Mouse (Mus musculus) MEL (cell line): ENCODE data around the gene Unc5b.

Experiments used
- EP300 ChIP-seq, 2 experiments: IDR thresholded peaks; 2 replicates each; pipeline ENCODE4 v1.6.1; 2011; ENCODE audit warnings: improper control_type of control experiment in 2 of 2, low read length in 2 of 2, low read depth in 1 of 2, mild to moderate bottlenecking in 1 of 2
- GABPA ChIP-seq: IDR thresholded peaks from 2 replicates; pipeline ENCODE4 v1.6.1; 2012; ENCODE audit warnings: low read depth, mild to moderate bottlenecking, inconsistent platforms, low read length, improper control_type of control experiment, moderate library complexity
- GATA1 ChIP-seq: IDR thresholded peaks from 2 replicates; pipeline ENCODE4 v1.6.1; 2011; ENCODE audit warnings: low read depth, low read length, improper control_type of control experiment

- TF ChIP-seq GABPA = no peak
- TF ChIP-seq EP300 (IDR thresholded peaks at IDR 0.05; ENCODE audit: low read depth in 1 of 2, low read length in 2 of 2) = no peak
- TF ChIP-seq GATA1 = no peak
Measured at GRCm38 (mm10) chr10:60756992-60757391, 74.4 kb downstream of the Unc5b start.
